Mouse (Mus musculus) adrenal gland, adult 8-10 months (tissue): ENCODE measurements around the gene C2cd4b. TPM values are rescaled to one million over a fixed set of nuclear protein-coding genes. Genes with fewer than 3 reads are reported as not detected.

Experiments used
- DNase-seq: peaks from one replicate; pipeline ENCODE4 v3.0.0; 2022
- microRNA-seq, 2 experiments: library from miRNA; unstranded; fragments of <30 nt; microRNA quantifications; one replicate each; pipeline ENCODE4 v1.2.0; 2022
- total RNA-seq, 4 experiments: library from RNA; stranded (reverse); gene quantifications; 2 replicates each; pipeline ENCODE4 v1.2.4; 2022

Gene C2cd4b
- total RNA-seq, 4 experiments from 2014 or later = 0.51 to 0.98 (median 0.80) TPM

- DNase-seq = no peak
Observed at GRCm38 (mm10) chr9:67774201-67774600, 15.0 kb downstream of the C2cd4b start.

- DNase-seq = no peak
Observed at GRCm38 (mm10) chr9:67778553-67778952, 19.3 kb downstream of the C2cd4b start.

GRCm38 (mm10) chr9:67782786-67783185 lies 23.5 kb downstream of the C2cd4b start:
- no peak for DNase-seq

- no peak for DNase-seq
Observed at GRCm38 (mm10) chr9:67783464-67783863, 24.2 kb downstream of the C2cd4b start.

GRCm38 (mm10) chr9:67783925-67784324 lies 24.7 kb downstream of the C2cd4b start:
- DNase-seq = no peak

- DNase-seq = no peak
Observed at GRCm38 (mm10) chr9:67786311-67786710, 27.1 kb downstream of the C2cd4b start.

GRCm38 (mm10) chr9:67787671-67788070 lies 28.4 kb downstream of the C2cd4b start:
- no peak for DNase-seq

- no peak for DNase-seq
Observed at GRCm38 (mm10) chr9:67792405-67792804, 33.2 kb downstream of the C2cd4b start.

GRCm38 (mm10) chr9:67793501-67793900 lies 34.3 kb downstream of the C2cd4b start:
- DNase-seq = no peak

- no peak for DNase-seq
Observed at GRCm38 (mm10) chr9:67794216-67794615, 35.0 kb downstream of the C2cd4b start.

- no peak for DNase-seq
Observed at GRCm38 (mm10) chr9:67794668-67795067, 35.4 kb downstream of the C2cd4b start.

GRCm38 (mm10) chr9:67795205-67795675 lies 36.0 kb downstream of the C2cd4b start:
- no peak for DNase-seq

GRCm38 (mm10) chr9:67799078-67799819 lies 40.0 kb downstream of the C2cd4b start:
- peak; percentile 36 for DNase-seq

GRCm38 (mm10) chr9:67802241-67802640 lies 43.0 kb downstream of the C2cd4b start:
- no peak for DNase-seq

- no peak for DNase-seq
Observed at GRCm38 (mm10) chr9:67807000-67807399, 47.8 kb downstream of the C2cd4b start.

- no peak for DNase-seq
Observed at GRCm38 (mm10) chr9:67810527-67810926, 51.3 kb downstream of the C2cd4b start.

Small RNA genes within 50 kb of the gene (microRNA-seq; reads per million reads assigned to microRNA genes)
- gene Mir7241 (0 reads per million in 2 experiments), gene Mir7242 (0 reads per million in 2 experiments)

Other genes starting within 250 kb of the C2cd4b start
- 10 to 100 TPM; 24.8 to 49.7 (median 31.1) TPM for gene Tln2, start 199.7 kb upstream of the C2cd4b start, total RNA-seq
- under 1 TPM in 1 of 4 experiments, not detected in 3; 0.80 TPM for gene C2cd4a, start 72.9 kb downstream of the C2cd4b start, total RNA-seq
- 10 to 100 TPM; 57.4 to 61.2 (median 59.2) TPM for gene Vps13c, start 81.0 kb downstream of the C2cd4b start, total RNA-seq